Mouse (Mus musculus) limb, embryonic 11.5 days (tissue): ENCODE measurements around the gene Capn12. TPM values are rescaled to one million over a fixed set of nuclear protein-coding genes. Genes with fewer than 3 reads are reported as not detected.

ENCODE experiments used
- ATAC-seq: fragments of 200-750 bp; cut with Nextera tagmentation; 2 replicates; pipeline ENCODE4 v1.8.0; 2017; ENCODE audit warnings: low read depth; ENCODE audit not compliant: insufficient number of reproducible peaks, low FRiP score, low TSS enrichment
- DNase-seq: peaks from one replicate; pipeline ENCODE4 v3.0.0-alpha.2; 2015; ENCODE audit warnings: low spot score
- H3K27ac ChIP-seq: fragments of 300-500 bp; sonication (generic); replicated peaks from 2 replicates; pipeline ENCODE4 v1.5.1; 2014; ENCODE audit warnings: low read depth, mild to moderate bottlenecking, low read length
- H3K27me3 ChIP-seq: fragments of 300-500 bp; sonication (generic); 2 replicates; pipeline ENCODE4 v1.6.1; 2014; ENCODE audit warnings: mild to moderate bottlenecking, low read length, mixed read lengths; ENCODE audit not compliant: control insufficient read depth, insufficient read depth
- H3K36me3 ChIP-seq: fragments of 300-500 bp; sonication (generic); 2 replicates; pipeline ENCODE4 v1.6.1; 2014; ENCODE audit warnings: mild to moderate bottlenecking, low read length, moderate library complexity, mixed read lengths; ENCODE audit not compliant: control insufficient read depth, insufficient read depth
- H3K4me1 ChIP-seq: fragments of 300-500 bp; sonication (generic); 2 replicates; pipeline ENCODE4 v1.6.1; 2014; ENCODE audit warnings: low read length, mixed read lengths; ENCODE audit not compliant: control insufficient read depth, insufficient read depth
- H3K4me2 ChIP-seq: fragments of 300-500 bp; sonication (generic); 2 replicates; pipeline ENCODE4 v1.6.1; 2014; ENCODE audit warnings: low read depth, mild to moderate bottlenecking, moderate library complexity; ENCODE audit not compliant: severe bottlenecking
- H3K4me3 ChIP-seq: fragments of 300-500 bp; sonication (generic); 2 replicates; pipeline ENCODE4 v1.5.1; 2014; ENCODE audit warnings: low read depth, low read length
- H3K9ac ChIP-seq: fragments of 300-500 bp; sonication (generic); 2 replicates; pipeline ENCODE4 v1.6.1; 2014; ENCODE audit warnings: mild to moderate bottlenecking, low read length
- H3K9me3 ChIP-seq: fragments of 300-500 bp; sonication (generic); 2 replicates; pipeline ENCODE4 v1.6.1; 2016; ENCODE audit warnings: low read length; ENCODE audit not compliant: control insufficient read depth
- WGBS: fragments of 180-500 bp; shearing (Covaris S2); extraction: QIAGEN DNeasy Blood & Tissue Kit; methylation state at CpG from one replicate; pipeline ENCODE4 v1.1.7; 2014; 5-methylcytosine and 5-hydroxymethylcytosine counted together
- polyA plus RNA-seq: library from polyadenylated mRNA; unstranded; fragments of >200 nt; fragmentation: Nextera tagmentation; extraction: Ambion mirVana; gene quantifications from 2 replicates; pipeline ENCODE4 v1.2.1, GENCODE M21; 2014

The Capn12 gene
- polyA plus RNA-seq, 1 experiment from 2014 or later = 0.59 TPM

- no peak overlapping the region for H3K9ac ChIP-seq
- H3K27me3 ChIP-seq = no peaks in the 10 kb centered on the region
- H3K9me3 ChIP-seq = no peaks in the 10 kb centered on the region
- WGBS = 89% methylated on average over 4 of the region's 4 CpGs
- H3K36me3 ChIP-seq = peaks cover 51% of the 10 kb centered on the region
- no peak overlapping the region for H3K4me2 ChIP-seq
- no peak for DNase-seq
- no peak overlapping the region for H3K4me3 ChIP-seq
- no peak for ATAC-seq
- no peak overlapping the region for H3K27ac ChIP-seq
- no peaks in the 10 kb centered on the region for H3K4me1 ChIP-seq
Measured at GRCm38 (mm10) chr7:28899972-28900371, 18.8 kb downstream of the Capn12 start.

DNA sequence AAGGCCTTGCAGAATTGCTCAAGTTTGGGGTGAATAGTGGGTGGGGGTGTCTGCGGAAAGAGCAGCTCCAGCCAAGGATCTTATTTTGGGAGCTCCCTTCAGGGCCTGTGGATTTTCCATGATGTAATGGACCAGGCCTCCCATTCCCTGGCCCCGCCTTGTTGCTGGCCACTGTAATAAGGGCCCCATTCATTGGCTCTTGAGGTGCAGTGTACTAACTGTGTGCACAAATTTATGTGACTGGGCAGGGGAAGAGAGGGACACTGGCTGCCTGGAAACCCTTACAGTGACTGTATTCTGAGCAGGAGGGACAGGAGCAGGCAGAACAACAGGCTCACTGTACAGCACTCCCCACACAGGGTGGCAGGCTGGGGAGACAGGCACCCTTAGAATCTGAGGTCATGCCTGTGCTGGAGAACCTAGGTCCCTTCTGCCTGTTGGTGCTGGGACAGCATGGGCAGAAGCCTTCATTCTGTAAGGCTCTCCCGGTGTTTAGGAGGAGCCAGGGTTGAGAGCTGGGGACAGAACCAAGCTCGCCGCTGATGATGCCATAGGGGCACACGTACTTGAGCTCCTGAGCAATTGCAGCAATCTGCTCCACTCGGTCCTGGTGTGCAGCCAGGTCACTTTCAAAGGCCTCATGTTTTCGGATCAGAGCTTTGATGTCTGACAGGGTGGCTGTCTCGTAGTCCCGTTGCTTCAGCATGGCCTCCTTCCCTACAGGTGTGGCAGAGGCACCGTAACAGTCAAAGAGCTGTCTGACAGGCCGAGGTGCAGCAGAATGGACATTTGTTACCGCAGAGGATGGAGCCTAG lies 20.3 kb downstream of the Capn12 start:
- Histone ChIP-seq H3K27me3 (no peaks in the 10 kb centered on the region), H3K9ac (no peak overlapping the region), H3K27ac (no peak overlapping the region), H3K9me3 (no peaks in the 10 kb centered on the region), H3K36me3 (peaks cover 52% of the 10 kb centered on the region), H3K4me3 (no peak overlapping the region), H3K4me2 (no peak overlapping the region), H3K4me1 (no peaks in the 10 kb centered on the region)
- DNase-seq (no peak), ATAC-seq (peak; percentile 29; the same call in 1 of the 2 replicates)
- 86% methylated on average over 13 of the region's 13 CpGs for WGBS

- H3K27ac ChIP-seq = no peak overlapping the region
- H3K4me2 ChIP-seq = no peak overlapping the region
- no peak for DNase-seq
- ATAC-seq = no peak
- no peaks in the 10 kb centered on the region for H3K9me3 ChIP-seq
- no peak overlapping the region for H3K9ac ChIP-seq
- H3K4me3 ChIP-seq = no peak overlapping the region
- peaks cover 58% of the 10 kb centered on the region for H3K36me3 ChIP-seq
- no peaks in the 10 kb centered on the region for H3K27me3 ChIP-seq
- H3K4me1 ChIP-seq = no peaks in the 10 kb centered on the region
- 90% methylated on average over 6 of the region's 6 CpGs for WGBS
Measured at GRCm38 (mm10) chr7:28902180-28902579, 21.0 kb downstream of the Capn12 start.

- Histone ChIP-seq H3K4me3 (no peak overlapping the region), H3K9me3 (no peaks in the 10 kb centered on the region), H3K36me3 (peaks cover 57% of the 10 kb centered on the region), H3K4me1 (no peaks in the 10 kb centered on the region), H3K27me3 (no peaks in the 10 kb centered on the region), H3K4me2 (no peak overlapping the region), H3K27ac (no peak overlapping the region), H3K9ac (no peak overlapping the region)
- WGBS = 88% methylated on average over 3 of the region's 3 CpGs
- DNase-seq (no peak), ATAC-seq (no peak)
Measured at GRCm38 (mm10) chr7:28902809-28903208, 21.6 kb downstream of the Capn12 start.

DNA sequence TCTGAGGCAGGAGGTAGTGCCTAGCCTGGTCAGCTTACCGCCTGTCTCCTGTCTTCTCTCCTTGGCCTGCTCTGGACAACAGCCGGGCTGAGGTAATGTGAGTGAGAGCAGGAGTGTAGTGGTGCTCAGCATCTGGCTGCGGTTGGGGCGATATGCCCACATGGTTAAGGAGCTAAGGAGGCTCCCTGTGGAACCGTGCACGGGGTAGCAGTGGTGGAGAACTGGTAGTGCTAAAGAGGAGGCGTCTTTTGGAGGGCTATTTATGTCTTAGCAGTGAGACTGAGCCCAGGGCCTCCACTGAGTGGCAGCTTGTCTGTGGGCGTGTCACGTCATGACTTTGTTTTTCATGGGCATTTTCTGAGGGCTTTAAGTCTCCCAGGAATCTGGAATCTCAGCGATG lies 22.6 kb downstream of the Capn12 start:
- Histone ChIP-seq H3K9me3 (no peaks in the 10 kb centered on the region), H3K4me3 (no peak overlapping the region), H3K27ac (no peak overlapping the region), H3K36me3 (peaks cover 48% of the 10 kb centered on the region), H3K4me1 (no peaks in the 10 kb centered on the region), H3K4me2 (no peak overlapping the region), H3K27me3 (no peaks in the 10 kb centered on the region), H3K9ac (no peak overlapping the region)
- no peak for DNase-seq
- WGBS = 92% methylated on average over 10 of the region's 10 CpGs
- no peak for ATAC-seq

DNA sequence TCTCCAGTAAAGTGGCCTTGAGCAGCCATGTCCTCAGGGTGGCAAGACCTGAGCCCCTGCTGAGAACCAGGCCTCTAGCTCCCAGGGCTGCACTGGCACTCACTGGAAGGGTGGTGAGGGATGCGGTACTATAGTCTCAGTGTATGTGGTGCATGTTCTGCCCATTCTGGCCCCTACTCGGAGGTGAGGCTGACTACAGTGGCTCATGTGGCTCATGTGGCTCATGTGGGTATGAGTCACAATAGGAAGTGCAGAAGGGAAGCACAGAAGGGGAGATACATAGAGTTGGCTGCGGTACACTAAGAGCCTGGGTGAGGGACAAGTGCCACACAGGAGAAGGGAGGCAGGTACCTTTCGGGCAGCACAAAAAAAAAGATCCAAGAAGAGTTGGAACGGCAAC lies 26.0 kb downstream of the Capn12 start:
- Histone ChIP-seq H3K27ac (no peak overlapping the region), H3K4me1 (no peaks in the 10 kb centered on the region), H3K27me3 (no peaks in the 10 kb centered on the region), H3K9me3 (no peaks in the 10 kb centered on the region), H3K9ac (no peak overlapping the region), H3K36me3 (peaks cover 46% of the 10 kb centered on the region), H3K4me2 (no peak overlapping the region), H3K4me3 (no peak overlapping the region)
- WGBS = 91% methylated on average over 5 of the region's 5 CpGs
- DNase-seq = no peak
- ATAC-seq = no peak

DNA sequence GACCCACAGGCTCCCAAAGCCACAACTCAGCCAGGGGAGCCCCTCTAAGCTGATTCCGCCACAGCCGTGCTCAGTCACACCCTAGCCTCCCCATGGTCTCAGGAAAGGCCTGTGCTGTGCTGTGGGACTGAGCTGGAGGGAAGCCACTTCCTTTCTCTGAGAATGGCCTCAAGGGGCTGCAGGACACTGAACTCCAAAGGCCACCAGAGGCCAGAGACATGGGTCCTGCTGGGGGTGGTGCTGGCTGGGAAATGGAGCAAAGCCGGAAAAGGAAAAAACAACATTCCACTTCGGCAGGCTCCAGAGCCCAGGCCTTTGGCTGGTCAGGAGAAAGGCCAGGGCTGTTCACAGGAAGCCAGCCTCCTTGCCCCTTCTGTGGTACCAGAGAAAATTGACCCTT lies 30.4 kb downstream of the Capn12 start:
- H3K27ac ChIP-seq = no peak overlapping the region
- no peak overlapping the region for H3K4me3 ChIP-seq
- no peaks in the 10 kb centered on the region for H3K9me3 ChIP-seq
- no peaks in the 10 kb centered on the region for H3K27me3 ChIP-seq
- no peak overlapping the region for H3K4me2 ChIP-seq
- no peak for DNase-seq
- H3K4me1 ChIP-seq = no peaks in the 10 kb centered on the region
- WGBS = 85% methylated on average over 4 of the region's 4 CpGs
- H3K36me3 ChIP-seq = peaks cover 35% of the 10 kb centered on the region; the same call in 1 of the 2 replicates
- no peak overlapping the region for H3K9ac ChIP-seq
- no peak for ATAC-seq

- DNase-seq (no peak), ATAC-seq (no peak)
- Histone ChIP-seq H3K4me1 (no peaks in the 10 kb centered on the region; the same call in 1 of the 2 replicates), H3K9me3 (no peaks in the 10 kb centered on the region), H3K27ac (no peak overlapping the region), H3K9ac (no peak overlapping the region), H3K4me3 (no peak overlapping the region), H3K36me3 (peaks cover 31% of the 10 kb centered on the region), H3K27me3 (no peaks in the 10 kb centered on the region), H3K4me2 (no peak overlapping the region)
- 87% methylated on average over 11 of the region's 11 CpGs for WGBS
Measured at GRCm38 (mm10) chr7:28913171-28913570, 31.9 kb downstream of the Capn12 start.

GRCm38 (mm10) chr7:28916491-28916890 lies 35.3 kb downstream of the Capn12 start:
- H3K27ac ChIP-seq = no peak overlapping the region

More at GRCm38 (mm10) chr7:28916491-28916890, 35.3 kb downstream of the Capn12 start:
- Histone ChIP-seq H3K4me1 (no peaks in the 10 kb centered on the region; the same call in 1 of the 2 replicates), H3K9ac (no peak overlapping the region), H3K36me3 (peaks cover 30% of the 10 kb centered on the region), H3K4me2 (no peak overlapping the region), H3K4me3 (no peak overlapping the region), H3K27me3 (no peaks in the 10 kb centered on the region), H3K9me3 (no peaks in the 10 kb centered on the region)
- DNase-seq (no peak), ATAC-seq (no peak)
